Mouse (Mus musculus) midbrain, embryonic 13.5 days (tissue): Measurements from ENCODE around the gene Olfr1008. TPM values are rescaled to one million over a fixed set of nuclear protein-coding genes. Genes with fewer than 3 reads are reported as not detected.
"Not testable (repeated sequence)": the region's sequence is repeated elsewhere in the genome, so short reads cannot be mapped to it uniquely, and the experiment has no call there.

ENCODE experiments used
- ATAC-seq: fragments of 200-750 bp; cut with Nextera tagmentation; 2 replicates; pipeline ENCODE4 v1.8.0; 2017; ENCODE audit warnings: mild to moderate bottlenecking, moderate TSS enrichment, moderate library complexity
- H3K27ac ChIP-seq: fragments of 300-500 bp; sonication (generic); 2 replicates; pipeline ENCODE4 v1.5.1; 2015; ENCODE audit warnings: inconsistent platforms, mild to moderate bottlenecking, moderate library complexity
- H3K27me3 ChIP-seq: fragments of 300-500 bp; sonication (generic); 2 replicates; pipeline ENCODE4 v1.6.1; 2015; ENCODE audit warnings: mild to moderate bottlenecking, inconsistent platforms
- H3K36me3 ChIP-seq: fragments of 300-500 bp; sonication (generic); 2 replicates; pipeline ENCODE4 v1.6.1; 2015; ENCODE audit warnings: mild to moderate bottlenecking, inconsistent platforms
- H3K4me1 ChIP-seq: fragments of 300-500 bp; sonication (generic); replicated peaks from 2 replicates; pipeline ENCODE4 v1.6.1; 2015; ENCODE audit warnings: inconsistent platforms
- H3K4me2 ChIP-seq: fragments of 300-500 bp; sonication (generic); replicated peaks from 2 replicates; pipeline ENCODE4 v1.6.1; 2015; ENCODE audit warnings: moderate library complexity, mild to moderate bottlenecking, inconsistent platforms
- H3K4me3 ChIP-seq: fragments of 300-500 bp; sonication (generic); replicated peaks from 2 replicates; pipeline ENCODE4 v1.5.1; 2015; ENCODE audit warnings: mild to moderate bottlenecking, inconsistent platforms
- H3K9ac ChIP-seq: fragments of 300-500 bp; sonication (generic); replicated peaks from 2 replicates; pipeline ENCODE4 v1.6.1; 2015; ENCODE audit warnings: mild to moderate bottlenecking, inconsistent platforms
- H3K9me3 ChIP-seq: fragments of 300-500 bp; sonication (generic); 2 replicates; pipeline ENCODE4 v1.6.1; 2016; ENCODE audit warnings: mild to moderate bottlenecking, inconsistent platforms
- WGBS: fragments of 180-500 bp; shearing (Covaris S2); methylation state at CpG from one replicate; pipeline ENCODE4 v1.1.7; 2015; 5-methylcytosine and 5-hydroxymethylcytosine counted together
- polyA plus RNA-seq: library from polyadenylated mRNA; unstranded; fragments of >200 nt; fragmentation: Nextera tagmentation; extraction: Ambion mirVana; gene quantifications from 2 replicates; pipeline ENCODE4 v1.2.1, GENCODE M21; 2015

The Olfr1008 gene
- not detected in 2 replicates for polyA plus RNA-seq

- Histone ChIP-seq H3K9me3 (no peaks in the 10 kb centered on the region), H3K27me3 (no peaks in the 10 kb centered on the region), H3K27ac (no peak within 1 kb of the TSS), H3K4me1 (no peaks in the 10 kb centered on the region), H3K9ac (no peak within 1 kb of the TSS), H3K4me2 (no peak within 1 kb of the TSS), H3K4me3 (no peak within 1 kb of the TSS), H3K36me3 (no peaks in the 10 kb centered on the region)
- ATAC-seq: no peak
Observed at GRCm38 (mm10) chr2:85689131-85689530, at the start of gene Olfr1008. TSS of gene Olfr1008 (plus strand) at chr2:85689431.

DNA sequence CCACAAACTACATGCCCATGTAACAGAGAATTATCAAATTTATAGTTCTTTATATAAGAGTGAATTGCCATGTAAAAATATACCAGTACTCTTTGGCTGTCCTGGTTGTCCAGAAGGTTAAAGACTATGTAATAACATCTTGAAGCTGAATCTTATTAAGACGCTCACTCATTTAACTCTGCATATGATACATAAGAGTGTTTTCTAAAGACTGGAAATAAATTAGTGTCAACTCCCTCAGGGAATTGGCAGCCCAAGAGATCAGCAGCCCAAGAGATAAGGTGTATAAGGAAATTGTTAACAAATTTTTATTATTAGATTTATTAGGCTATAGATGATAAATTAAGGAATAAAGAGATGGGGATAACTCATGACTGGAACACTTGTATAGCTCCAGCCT lies 38.6 kb upstream of the Olfr1008 start, which contains the start of gene Olfr1002:
TSS of gene Olfr1002 (minus strand) at position 101 of the 400 bp plus-strand sequence.
- WGBS: 90% methylated on average over 1 of the region's 1 CpGs
- Histone ChIP-seq H3K27ac (no peak within 1 kb of the TSS), H3K4me3 (no peak within 1 kb of the TSS), H3K4me1 (no peaks in the 10 kb centered on the region), H3K27me3 (no peaks in the 10 kb centered on the region), H3K9ac (no peak within 1 kb of the TSS), H3K36me3 (no peaks in the 10 kb centered on the region), H3K9me3 (no peaks in the 10 kb centered on the region), H3K4me2 (no peak within 1 kb of the TSS)
- ATAC-seq: no peak

DNA sequence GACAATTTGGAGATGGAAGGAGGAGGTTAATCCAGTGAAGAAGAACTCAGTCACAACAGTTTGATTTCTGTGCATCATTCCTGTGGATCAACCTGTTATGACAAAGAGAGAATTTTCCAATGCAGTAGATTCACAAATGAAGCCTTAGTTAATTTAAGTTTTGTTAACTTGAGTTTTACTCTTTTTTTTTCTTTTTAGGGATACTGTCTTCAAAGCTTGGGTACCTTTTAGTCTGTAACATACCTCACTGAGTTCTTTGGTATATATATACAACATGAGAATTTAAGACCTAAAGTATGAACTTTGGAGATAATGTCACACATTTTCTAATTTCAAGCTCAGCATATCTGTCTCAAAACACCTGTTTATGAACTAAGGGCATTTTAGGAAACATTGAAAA lies 24.9 kb upstream of the Olfr1008 start, which contains the start of gene Olfr154:
TSS of gene Olfr154 (minus strand) at position 101 of the 400 bp plus-strand sequence.
- not testable (repeated sequence) for H3K27ac ChIP-seq, H3K36me3 ChIP-seq, H3K9ac ChIP-seq, H3K4me2 ChIP-seq, H3K4me3 ChIP-seq, H3K4me1 ChIP-seq, H3K27me3 ChIP-seq, ATAC-seq, H3K9me3 ChIP-seq

DNA sequence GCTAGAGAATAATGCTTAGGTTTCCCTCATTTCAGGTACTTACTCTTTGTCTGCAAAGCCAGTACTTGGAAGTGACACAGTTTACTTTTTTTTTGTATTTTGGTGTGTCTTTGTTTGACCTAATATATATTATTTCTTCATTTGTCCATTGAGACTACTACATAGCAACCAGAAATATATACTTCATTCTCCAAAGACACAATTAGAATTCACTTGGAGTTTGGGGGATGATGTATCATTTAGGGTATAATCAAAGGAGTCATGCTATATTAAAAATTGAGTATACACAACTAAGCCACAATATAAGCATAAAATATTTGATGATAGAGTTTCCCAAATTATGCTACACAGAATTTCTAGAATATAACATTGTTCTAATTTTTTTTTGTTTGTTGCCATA lies 10.6 kb upstream of the Olfr1008 start, which contains the start of gene Olfr1006:
TSS of gene Olfr1006 (minus strand) at position 101 of the 400 bp plus-strand sequence.
- Histone ChIP-seq H3K27ac (no peak within 1 kb of the TSS), H3K9ac (no peak within 1 kb of the TSS), H3K9me3 (no peaks in the 10 kb centered on the region), H3K36me3 (no peaks in the 10 kb centered on the region), H3K27me3 (no peaks in the 10 kb centered on the region), H3K4me1 (no peaks in the 10 kb centered on the region), H3K4me2 (no peak within 1 kb of the TSS), H3K4me3 (no peak within 1 kb of the TSS)
- no peak for ATAC-seq

DNA sequence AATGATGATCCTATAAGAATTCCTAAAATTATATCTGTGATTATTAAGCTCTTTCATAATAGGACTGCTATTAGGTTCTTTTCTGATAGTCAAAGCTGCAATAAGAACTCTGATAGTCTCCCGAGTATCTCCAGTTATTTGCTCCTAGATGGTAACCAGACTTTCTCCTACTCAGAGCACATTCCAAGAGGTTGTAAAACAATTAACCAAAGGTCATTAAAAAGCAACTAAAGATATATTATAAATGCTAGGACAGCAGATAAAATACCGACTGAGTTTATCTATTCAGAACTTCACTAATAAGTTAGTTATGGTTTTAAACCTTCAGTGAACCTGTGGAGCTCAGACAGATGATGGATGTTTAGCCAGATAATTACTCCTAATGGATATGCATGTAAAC lies 21.4 kb downstream of the Olfr1008 start:
- H3K27ac ChIP-seq, H3K4me3 ChIP-seq, H3K9ac ChIP-seq, H3K27me3 ChIP-seq, H3K4me1 ChIP-seq, H3K36me3 ChIP-seq, H3K4me2 ChIP-seq, ATAC-seq, H3K9me3 ChIP-seq: not testable (repeated sequence)
- 87% methylated on average over 2 of the region's 2 CpGs for WGBS

GRCm38 (mm10) chr2:85711159-85711558 lies 21.9 kb downstream of the Olfr1008 start:
- no peaks in the 10 kb centered on the region for H3K36me3 ChIP-seq
- H3K4me1 ChIP-seq: no peaks in the 10 kb centered on the region
- no peaks in the 10 kb centered on the region for H3K9me3 ChIP-seq
- no peaks in the 10 kb centered on the region for H3K27me3 ChIP-seq
- H3K9ac ChIP-seq: no peak overlapping the region
- no peak overlapping the region for H3K27ac ChIP-seq
- ATAC-seq: no peak
- H3K4me2 ChIP-seq: no peak overlapping the region
- no peak overlapping the region for H3K4me3 ChIP-seq
- 42% methylated on average over 1 of the region's 1 CpGs for WGBS

- Histone ChIP-seq H3K4me3 (no peak within 1 kb of the TSS), H3K9ac (no peak within 1 kb of the TSS), H3K27ac (no peak within 1 kb of the TSS), H3K4me1 (no peaks in the 10 kb centered on the region), H3K9me3 (no peaks in the 10 kb centered on the region), H3K4me2 (no peak within 1 kb of the TSS), H3K27me3 (no peaks in the 10 kb centered on the region), H3K36me3 (no peaks in the 10 kb centered on the region)
- ATAC-seq: no peak
- 90% methylated on average over 1 of the region's 1 CpGs for WGBS
Observed at GRCm38 (mm10) chr2:85715119-85715518, 25.9 kb downstream of the Olfr1008 start, which contains the start of gene Olfr1009. TSS of gene Olfr1009 (plus strand) at chr2:85715419.

- no peaks in the 10 kb centered on the region for H3K9me3 ChIP-seq
- ATAC-seq: no peak
- no peaks in the 10 kb centered on the region for H3K27me3 ChIP-seq
- no peak overlapping the region for H3K9ac ChIP-seq
- no peaks in the 10 kb centered on the region for H3K4me1 ChIP-seq
- H3K36me3 ChIP-seq: no peaks in the 10 kb centered on the region
- 18% methylated on average over 3 of the region's 3 CpGs for WGBS
- H3K4me2 ChIP-seq: no peak overlapping the region
- no peak overlapping the region for H3K27ac ChIP-seq
- H3K4me3 ChIP-seq: no peak overlapping the region
Observed at GRCm38 (mm10) chr2:85725793-85726192, 36.6 kb downstream of the Olfr1008 start.

Other genes with a start within 250 kb of the Olfr1008 start
- gene Olfr995, start 245.8 kb upstream of the Olfr1008 start, polyA plus RNA-seq: not detected in 2 replicates
- gene 4833423E24Rik, start 170.4 kb upstream of the Olfr1008 start, polyA plus RNA-seq: 0.19 TPM in 1 of 2 replicates, not detected in the other
- not detected in 2 replicates for gene Olfr996, start 110.2 kb upstream of the Olfr1008 start, polyA plus RNA-seq
- not detected in 2 replicates for gene Olfr998, start 100.5 kb upstream of the Olfr1008 start, polyA plus RNA-seq
- gene Olfr1000, start 77.5 kb upstream of the Olfr1008 start, polyA plus RNA-seq: not detected in 2 replicates
- gene Olfr1002, start 38.7 kb upstream of the Olfr1008 start, polyA plus RNA-seq: not detected in 2 replicates
- not detected in 2 replicates for gene Olfr154, start 25.0 kb upstream of the Olfr1008 start, polyA plus RNA-seq
- not detected in 2 replicates for gene Olfr1006, start 10.7 kb upstream of the Olfr1008 start, polyA plus RNA-seq
- not detected in 2 replicates for gene Olfr1009, start 26.0 kb downstream of the Olfr1008 start, polyA plus RNA-seq
- not detected in 2 replicates for gene Olfr1012, start 73.3 kb downstream of the Olfr1008 start, polyA plus RNA-seq
- not detected in 2 replicates for gene Olfr1013, start 77.7 kb downstream of the Olfr1008 start, polyA plus RNA-seq
- gene Olfr1014, start 83.3 kb downstream of the Olfr1008 start, polyA plus RNA-seq: not detected in 2 replicates
- not detected in 2 replicates for gene Olfr1015, start 92.6 kb downstream of the Olfr1008 start, polyA plus RNA-seq
- gene Olfr1016, start 113.1 kb downstream of the Olfr1008 start, polyA plus RNA-seq: not detected in 2 replicates
- gene Olfr1018, start 129.0 kb downstream of the Olfr1008 start, polyA plus RNA-seq: not detected in 2 replicates
- not detected in 2 replicates for gene Olfr1019, start 156.1 kb downstream of the Olfr1008 start, polyA plus RNA-seq
- not detected in 2 replicates for gene Olfr1020, start 157.6 kb downstream of the Olfr1008 start, polyA plus RNA-seq
- not detected in 2 replicates for gene Olfr1022, start 179.2 kb downstream of the Olfr1008 start, polyA plus RNA-seq
- gene Olfr1023, start 196.2 kb downstream of the Olfr1008 start, polyA plus RNA-seq: not detected in 2 replicates
- not detected in 2 replicates for gene Olfr1024, start 215.6 kb downstream of the Olfr1008 start, polyA plus RNA-seq
- not detected in 2 replicates for gene Olfr1025-ps1, start 225.8 kb downstream of the Olfr1008 start, polyA plus RNA-seq
- gene Olfr1026, start 232.1 kb downstream of the Olfr1008 start, polyA plus RNA-seq: not detected in 2 replicates